Mouse (Mus musculus) hindbrain, embryonic 16.5 days (tissue): Measurements from ENCODE around the gene Nutf2-ps1. TPM values are rescaled to one million over a fixed set of nuclear protein-coding genes. Genes with fewer than 3 reads are reported as not detected.
A peak's percentile ranks its signal among the peaks of the same experiment; 100 is the strongest.
"Not testable (repeated sequence)": the region's sequence is repeated elsewhere in the genome, so short reads cannot be mapped to it uniquely, and the experiment has no call there.

ENCODE experiments used
- ATAC-seq: fragments of 200-750 bp; cut with Nextera tagmentation; 2 replicates; pipeline ENCODE4 v1.8.0; 2017; ENCODE audit warnings: moderate TSS enrichment, moderate library complexity
- H3K27ac ChIP-seq: fragments of 300-500 bp; sonication (generic); 2 replicates; pipeline ENCODE4 v1.5.1; 2014; ENCODE audit warnings: low read depth, mild to moderate bottlenecking, control low read depth, low read length, moderate library complexity
- H3K27me3 ChIP-seq: fragments of 300-500 bp; sonication (generic); replicated peaks from 2 replicates; pipeline ENCODE4 v1.6.1; 2014; ENCODE audit warnings: low read length; ENCODE audit not compliant: control insufficient read depth, insufficient read depth
- H3K36me3 ChIP-seq: fragments of 300-500 bp; sonication (generic); 2 replicates; pipeline ENCODE4 v1.6.1; 2014; ENCODE audit warnings: mild to moderate bottlenecking, low read length, moderate library complexity, mixed read lengths; ENCODE audit not compliant: control insufficient read depth, insufficient read depth
- H3K4me1 ChIP-seq: fragments of 300-500 bp; sonication (generic); 2 replicates; pipeline ENCODE4 v1.6.1; 2014; ENCODE audit warnings: low read depth, low read length; ENCODE audit not compliant: control insufficient read depth, insufficient read depth
- H3K4me2 ChIP-seq: fragments of 300-500 bp; sonication (generic); 2 replicates; pipeline ENCODE4 v1.6.1; 2014; ENCODE audit warnings: mild to moderate bottlenecking, low read length, control low read depth, moderate library complexity
- H3K4me3 ChIP-seq: fragments of 300-500 bp; sonication (generic); 2 replicates; pipeline ENCODE4 v1.5.1; 2014; ENCODE audit warnings: mild to moderate bottlenecking, low read length, control low read depth, moderate library complexity
- H3K9ac ChIP-seq: fragments of 300-500 bp; sonication (generic); 2 replicates; pipeline ENCODE4 v1.6.1; 2014; ENCODE audit warnings: low read depth, mild to moderate bottlenecking, control low read depth, low read length, moderate library complexity
- H3K9me3 ChIP-seq: fragments of 300-500 bp; sonication (generic); 2 replicates; pipeline ENCODE4 v1.6.1; 2014; ENCODE audit warnings: mild to moderate bottlenecking, low read length, moderate library complexity; ENCODE audit not compliant: control insufficient read depth
- WGBS: fragments of 180-500 bp; shearing (Covaris S2); extraction: QIAGEN DNeasy Blood & Tissue Kit; methylation state at CpG from one replicate; pipeline ENCODE4 v1.1.7; 2014; 5-methylcytosine and 5-hydroxymethylcytosine counted together
- polyA plus RNA-seq: library from polyadenylated mRNA; unstranded; fragments of >200 nt; fragmentation: Nextera tagmentation; extraction: Ambion mirVana; gene quantifications from 2 replicates; pipeline ENCODE4 v1.2.1, GENCODE M21; 2015

The Nutf2-ps1 gene
- polyA plus RNA-seq, 1 experiment from 2014 or later: 244 TPM

DNA sequence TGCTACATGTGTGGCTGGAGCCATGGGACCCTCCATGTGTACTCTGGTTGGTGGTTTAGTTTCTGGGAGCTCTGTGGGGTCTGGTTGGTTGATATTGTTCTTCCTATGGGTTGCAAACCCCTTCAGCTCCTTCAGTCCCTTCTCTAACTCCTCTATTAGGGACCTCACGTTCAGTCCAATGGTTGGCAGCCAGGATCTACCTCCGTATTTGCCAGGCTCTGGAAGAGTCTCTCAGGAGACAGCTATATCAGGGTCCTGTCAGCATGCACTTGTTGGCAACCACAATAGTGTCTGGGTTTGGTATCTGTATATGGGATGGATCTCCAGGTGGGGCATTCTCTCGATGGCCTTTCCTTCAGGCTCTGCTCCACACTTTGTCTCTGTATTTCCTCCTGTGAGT, 1.2 kb downstream of the Nutf2-ps1 start:
- peaks cover 20% of the 10 kb centered on the region for H3K9me3 ChIP-seq
- ATAC-seq, H3K27me3 ChIP-seq, H3K4me2 ChIP-seq, H3K36me3 ChIP-seq, H3K27ac ChIP-seq, H3K9ac ChIP-seq, H3K4me1 ChIP-seq, H3K4me3 ChIP-seq: not testable (repeated sequence)
- WGBS: 91% methylated on average over 3 of the region's 3 CpGs

DNA sequence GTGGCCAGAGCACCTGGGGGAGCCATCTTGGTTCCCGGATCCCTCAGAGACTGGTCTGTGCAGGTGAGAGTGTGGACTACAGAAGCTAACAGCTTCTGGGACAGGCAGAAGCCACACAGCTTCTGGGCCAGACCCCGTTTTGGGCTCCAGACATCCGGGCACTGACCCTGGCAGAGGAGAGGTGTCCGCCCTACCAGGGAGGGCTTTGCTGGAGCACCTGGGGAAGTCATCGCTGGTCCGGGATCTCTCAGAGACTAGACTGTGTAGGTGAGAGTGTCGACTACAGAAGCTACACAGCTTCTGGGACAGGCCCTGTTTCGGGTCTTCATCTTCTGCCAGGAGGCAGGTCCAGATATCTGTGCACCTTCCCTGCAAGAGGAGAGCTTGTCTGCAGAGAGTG, 8.6 kb downstream of the Nutf2-ps1 start:
- not testable (repeated sequence) for ATAC-seq, H3K36me3 ChIP-seq, H3K27me3 ChIP-seq, H3K4me3 ChIP-seq, H3K27ac ChIP-seq, H3K4me2 ChIP-seq, H3K4me1 ChIP-seq, H3K9ac ChIP-seq
- WGBS: 92% methylated on average over 8 of the region's 8 CpGs
- peaks cover 13% of the 10 kb centered on the region for H3K9me3 ChIP-seq

GRCm38 (mm10) chr19:53578597-53579252, 10.1 kb downstream of the Nutf2-ps1 start:
- 13% methylated on average over 8 of the region's 8 CpGs for WGBS
- peak; percentile 70 for ATAC-seq

DNA sequence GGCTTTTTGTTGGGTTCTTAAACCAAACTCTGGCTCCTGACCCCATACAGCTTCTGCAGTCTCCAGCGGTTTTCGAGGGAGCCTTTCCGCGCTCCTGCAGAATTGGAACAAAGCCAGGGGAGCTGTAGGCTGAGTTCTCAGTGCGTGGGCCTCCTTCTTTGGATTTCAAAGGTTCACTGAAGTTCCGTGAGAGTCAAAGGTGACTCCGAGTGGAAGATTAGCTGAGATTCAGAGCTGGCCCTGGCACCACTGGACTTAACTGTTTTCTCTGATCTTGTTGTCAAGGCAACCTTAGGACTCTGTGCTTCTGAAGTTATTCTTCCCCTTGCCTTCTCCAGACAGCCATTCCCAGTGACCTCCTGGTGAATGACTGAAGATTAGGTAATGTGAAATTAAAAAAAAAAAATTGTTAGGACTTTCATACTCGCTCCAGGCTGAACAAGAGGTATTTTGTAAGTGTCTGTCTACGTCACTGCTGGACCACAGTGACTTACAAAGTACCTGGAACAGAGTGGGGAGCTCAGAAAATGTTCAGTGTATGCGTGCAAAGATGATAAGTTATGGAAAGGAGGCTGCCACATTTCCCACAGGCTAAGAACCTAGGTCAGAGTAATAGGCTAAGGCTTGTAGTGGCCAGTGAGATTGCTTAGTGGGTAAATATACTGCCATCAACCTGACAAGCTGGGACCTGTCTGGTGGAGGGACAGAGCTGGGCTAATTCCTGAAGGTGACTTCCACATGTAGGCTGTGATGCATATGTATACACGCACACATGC, 11.7 kb downstream of the Nutf2-ps1 start:
- Histone ChIP-seq H3K27me3 (no peaks in the 10 kb centered on the region), H3K4me2 (no peak overlapping the region), H3K27ac (no peak overlapping the region), H3K4me1 (0 out of 2 replicates have a peak, but pooled peaks cover 2% of the 10 kb centered on the region), H3K4me3 (no peak overlapping the region), H3K9ac (no peak overlapping the region), H3K36me3 (no peaks in the 10 kb centered on the region), H3K9me3 (no peaks in the 10 kb centered on the region)
- no peak for ATAC-seq
- WGBS: 53% methylated on average over 11 of the region's 11 CpGs

More at GRCm38 (mm10) chr19:53578597-53579252, 10.1 kb downstream of the Nutf2-ps1 start:
- no peaks in the 10 kb centered on the region for H3K9me3 ChIP-seq
- H3K4me2 ChIP-seq: peak overlapping the region; percentile 33; the same call in 1 of the 2 replicates
- no peak overlapping the region for H3K4me3 ChIP-seq
- H3K27ac ChIP-seq: no peak overlapping the region
- no peak overlapping the region for H3K9ac ChIP-seq
- H3K27me3 ChIP-seq: no peaks in the 10 kb centered on the region
- no peaks in the 10 kb centered on the region for H3K36me3 ChIP-seq
- H3K4me1 ChIP-seq: 0 out of 2 replicates have a peak, but pooled peaks cover 2% of the 10 kb centered on the region

DNA sequence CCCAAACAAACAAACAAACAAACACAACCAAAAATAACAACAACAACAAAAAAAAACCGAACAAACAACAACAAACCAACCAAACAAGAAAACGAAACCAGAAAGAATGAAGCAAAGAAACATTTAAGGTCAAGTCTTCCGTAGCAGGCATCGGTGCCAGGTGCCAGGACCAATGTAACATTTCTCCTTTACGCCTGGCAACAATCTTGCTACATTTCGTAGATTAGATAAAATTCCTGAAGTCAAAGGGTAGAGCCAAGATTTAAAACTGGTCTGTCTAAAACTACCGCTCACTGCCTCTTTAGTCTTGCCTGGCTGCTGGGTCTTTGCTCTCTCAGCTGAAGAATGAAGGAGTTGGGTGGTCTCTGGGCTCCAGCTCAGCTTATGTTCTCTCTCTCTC, 12.8 kb downstream of the Nutf2-ps1 start:
- no peak overlapping the region for H3K4me3 ChIP-seq
- no peak for ATAC-seq
- no peak overlapping the region for H3K9ac ChIP-seq
- no peak overlapping the region for H3K4me2 ChIP-seq
- H3K27ac ChIP-seq: no peak overlapping the region
- H3K9me3 ChIP-seq: no peaks in the 10 kb centered on the region
- 89% methylated on average over 7 of the region's 7 CpGs for WGBS
- no peaks in the 10 kb centered on the region for H3K27me3 ChIP-seq
- H3K36me3 ChIP-seq: no peaks in the 10 kb centered on the region
- 0 out of 2 replicates have a peak, but pooled peaks cover 2% of the 10 kb centered on the region for H3K4me1 ChIP-seq

GRCm38 (mm10) chr19:53575296-53576010, 13.4 kb downstream of the Nutf2-ps1 start:
- H3K9ac ChIP-seq: no peak overlapping the region
- no peak overlapping the region for H3K4me2 ChIP-seq
- H3K27ac ChIP-seq: no peak overlapping the region
- H3K36me3 ChIP-seq: no peaks in the 10 kb centered on the region
- WGBS: 79% methylated on average over 4 of the region's 4 CpGs
- 0 out of 2 replicates have a peak, but pooled peaks cover 2% of the 10 kb centered on the region for H3K4me1 ChIP-seq
- H3K27me3 ChIP-seq: no peaks in the 10 kb centered on the region
- H3K9me3 ChIP-seq: no peaks in the 10 kb centered on the region
- H3K4me3 ChIP-seq: no peak overlapping the region
- no peak for ATAC-seq

DNA sequence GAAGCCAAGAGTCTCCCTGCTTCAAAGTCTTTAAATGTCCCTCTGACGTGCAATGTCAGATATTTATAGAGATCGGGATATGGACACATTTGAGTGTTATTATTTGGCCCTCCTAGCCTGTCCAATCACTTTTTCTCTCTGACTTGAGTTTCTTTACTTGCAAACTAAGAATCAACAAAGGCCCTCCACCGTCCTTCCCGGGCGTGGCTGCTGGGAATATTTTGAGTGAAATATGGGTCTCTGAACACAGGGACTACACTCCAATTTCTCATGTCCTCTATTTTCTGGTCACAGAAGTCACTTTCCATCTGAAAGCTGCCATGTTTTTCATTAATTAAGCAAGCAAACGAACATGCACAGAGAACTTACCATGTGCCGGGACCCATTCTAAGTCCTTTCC, 14.3 kb downstream of the Nutf2-ps1 start:
- H3K4me3 ChIP-seq: no peak overlapping the region
- ATAC-seq: no peak
- no peaks in the 10 kb centered on the region for H3K36me3 ChIP-seq
- no peaks in the 10 kb centered on the region for H3K9me3 ChIP-seq
- H3K27me3 ChIP-seq: no peaks in the 10 kb centered on the region
- no peak overlapping the region for H3K9ac ChIP-seq
- 0 out of 2 replicates have a peak, but pooled peaks cover 2% of the 10 kb centered on the region for H3K4me1 ChIP-seq
- no peak overlapping the region for H3K4me2 ChIP-seq
- H3K27ac ChIP-seq: no peak overlapping the region
- 89% methylated on average over 7 of the region's 7 CpGs for WGBS

DNA sequence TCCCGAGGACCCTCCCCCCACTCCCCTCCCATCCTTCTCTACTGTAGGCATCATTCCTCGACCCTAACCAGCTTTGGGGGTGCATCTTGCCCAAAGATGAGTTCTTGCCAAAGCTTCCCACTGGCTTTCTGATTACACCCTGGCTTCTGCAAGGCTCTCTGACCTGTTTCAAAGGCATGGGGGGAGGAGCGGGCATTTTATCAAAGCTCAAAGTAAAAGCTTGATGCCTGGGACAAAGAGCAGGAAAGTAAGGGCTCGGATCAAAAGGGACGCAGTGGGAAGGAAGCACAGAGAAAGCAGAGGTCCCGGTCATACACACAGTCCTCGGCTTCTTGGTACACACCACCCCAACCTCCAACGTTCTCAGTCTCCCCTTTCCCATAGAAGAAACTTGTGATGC, 14.7 kb downstream of the Nutf2-ps1 start:
- 0 out of 2 replicates have a peak, but pooled peaks cover 2% of the 10 kb centered on the region for H3K4me1 ChIP-seq
- H3K4me2 ChIP-seq: no peak overlapping the region
- no peaks in the 10 kb centered on the region for H3K27me3 ChIP-seq
- H3K27ac ChIP-seq: no peak overlapping the region
- no peaks in the 10 kb centered on the region for H3K36me3 ChIP-seq
- WGBS: 50% methylated on average over 8 of the region's 8 CpGs
- no peaks in the 10 kb centered on the region for H3K9me3 ChIP-seq
- ATAC-seq: no peak
- no peak overlapping the region for H3K9ac ChIP-seq
- no peak overlapping the region for H3K4me3 ChIP-seq

DNA sequence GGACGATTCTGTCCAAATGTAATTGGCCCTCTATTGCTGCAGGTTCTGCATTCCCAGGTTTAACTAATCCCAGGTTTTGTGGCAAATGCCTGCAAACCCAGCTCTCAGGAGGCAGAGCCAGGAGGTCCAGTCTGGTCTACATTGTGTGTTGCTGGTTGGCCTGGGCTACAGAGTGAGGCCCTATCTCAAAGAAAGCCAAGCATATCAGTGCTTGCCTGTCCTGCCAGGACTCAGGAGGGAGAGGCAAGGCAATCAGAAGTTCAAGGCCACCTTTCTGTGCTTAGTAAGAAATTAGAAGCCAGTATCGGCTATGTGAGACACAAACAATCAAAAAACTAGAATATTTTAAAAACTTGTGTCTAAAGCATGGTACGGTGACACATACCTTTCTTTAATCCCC, 15.7 kb downstream of the Nutf2-ps1 start:
- no peak for ATAC-seq
- Histone ChIP-seq H3K4me3 (no peak overlapping the region), H3K36me3 (no peaks in the 10 kb centered on the region), H3K27me3 (no peaks in the 10 kb centered on the region), H3K4me1 (no peaks in the 10 kb centered on the region), H3K9ac (no peak overlapping the region), H3K27ac (no peak overlapping the region), H3K4me2 (no peak overlapping the region), H3K9me3 (no peaks in the 10 kb centered on the region)
- 93% methylated on average over 3 of the region's 3 CpGs for WGBS
